Mouse (Mus musculus) testis, adult 10 weeks (tissue): Measurements from ENCODE around the gene Arl1. TPM values are rescaled to one million over a fixed set of nuclear protein-coding genes. Genes with fewer than 3 reads are reported as not detected.

Experiments used
- polyA plus RNA-seq: library from polyadenylated mRNA; stranded (reverse); fragments of 350-450 nt; fragmentation: Illumina TruSeq; extraction: RNeasy Lipid Tissue Mini Kit (QIAGEN cat#74804); gene quantifications from one replicate; pipeline ENCODE4 v1.2.3, GENCODE M21; 2014; ENCODE audit warnings: low read depth, low replicate concordance

The Arl1 gene
- 263 TPM for polyA plus RNA-seq

GRCm38 (mm10) chr10:88730571-88731495, at the start of gene Arl1:
Gene Arl1 (plus strand): TSS chr10:88730858.

GRCm38 (mm10) chr10:88684925-88685324, 45.7 kb upstream of the Arl1 start, which contains the start of gene Spic:
Gene Spic (minus strand): TSS chr10:88685015.

Other genes starting within 250 kb of the Arl1 start
- 334 TPM for gene Chpt1, start 226.8 kb upstream of the Arl1 start, polyA plus RNA-seq
- 3.2 TPM for gene Mybpc1, start 125.7 kb upstream of the Arl1 start, polyA plus RNA-seq
- gene Spic, start 45.8 kb upstream of the Arl1 start, polyA plus RNA-seq, result 0.20 TPM
- 24.5 TPM for gene Utp20, start 95.9 kb downstream of the Arl1 start, polyA plus RNA-seq
- gene Slc5a8, start 155.1 kb downstream of the Arl1 start, polyA plus RNA-seq, result 0.04 TPM